Mouse (Mus musculus): Measurements from ENCODE around the gene Atp4a.

DNA sequence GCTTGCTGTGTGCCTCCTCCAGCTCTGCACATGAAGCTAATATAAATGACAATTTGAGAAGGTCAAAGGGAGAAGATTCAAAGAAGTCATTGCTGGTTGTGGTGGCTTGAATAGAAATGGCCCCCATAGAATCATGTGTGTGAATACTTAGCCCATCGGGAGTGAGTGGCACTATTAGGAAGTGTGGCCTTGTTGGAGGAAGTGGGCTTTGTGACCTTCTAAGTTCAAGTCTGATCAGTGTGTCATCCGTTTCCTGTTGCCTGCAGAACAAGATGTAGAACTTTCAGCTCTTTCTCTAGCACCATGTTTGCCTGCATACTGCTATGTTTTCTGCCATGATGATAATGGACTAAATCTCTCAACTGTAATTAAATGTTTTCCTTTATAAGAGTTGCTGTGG lies 28.6 kb upstream of the Atp4a start:
- no peak for TF ChIP-seq FLI1 (IDR thresholded peaks at IDR 0.05; ENCODE audit: low read length)
- no peak for TF ChIP-seq GATA1 (IDR thresholded peaks at IDR 0.05; ENCODE audit: borderline replicate concordance, low read length)
